Mouse (Mus musculus) MEL (cell line): ENCODE measurements around the gene Slc7a11.

Experiments used
- CTCF ChIP-seq, 3 experiments: IDR thresholded peaks in 2 of 3; conservative IDR thresholded peaks in 1 of 3; 2 replicates each; pipeline ENCODE4 v1.5.1; 2011 to 2012; ENCODE audit warnings: low read length in 3 of 3, low read depth in 2 of 3, mild to moderate bottlenecking in 2 of 3, improper control_type of control experiment in 1 of 3, inconsistent platforms in 1 of 3, mixed read lengths in 1 of 3, moderate library complexity in 1 of 3; ENCODE audit not compliant: control insufficient read depth in 1 of 3, insufficient read depth in 1 of 3, poor library complexity in 1 of 3, severe bottlenecking in 1 of 3
- UBTF ChIP-seq: IDR thresholded peaks from 2 replicates; pipeline ENCODE4 v1.6.1; 2012; ENCODE audit warnings: low read depth, mild to moderate bottlenecking, inconsistent platforms, low read length, improper control_type of control experiment, moderate library complexity, borderline replicate concordance; ENCODE audit not compliant: insufficient read depth

DNA sequence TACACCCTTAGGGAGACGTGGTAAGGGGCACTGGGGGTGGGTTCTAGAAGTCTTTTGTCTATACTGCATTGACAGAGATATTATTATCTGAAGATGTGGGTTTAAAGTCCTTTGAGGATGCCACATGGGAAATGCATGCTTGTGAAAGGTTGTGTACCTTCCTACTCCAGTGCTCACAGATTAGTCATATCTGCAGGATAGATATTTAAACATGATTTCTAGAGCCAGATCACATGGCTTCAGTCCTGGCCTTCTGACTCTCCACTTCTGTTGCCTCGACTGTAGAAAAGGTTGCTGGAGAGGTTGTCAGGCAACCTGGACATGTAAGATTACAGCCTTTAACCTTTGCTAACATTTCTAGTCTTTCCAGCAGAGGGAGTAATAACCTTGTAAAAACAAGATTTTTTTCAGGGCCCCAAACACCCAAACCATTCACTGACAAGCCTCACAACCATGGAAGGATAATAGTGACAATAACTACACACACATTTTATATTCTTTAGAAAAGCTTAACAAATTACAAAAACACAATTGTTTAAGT, 180.8 kb downstream of the Slc7a11 start:
- TF ChIP-seq CTCF (IDR thresholded peaks at IDR 0.05 in 2 of 3, conservative IDR thresholded peaks at IDR 0.05 in 1 of 3; ENCODE audit: control insufficient read depth in 1 of 3, insufficient read depth in 1 of 3, low read depth in 2 of 3, low read length in 3 of 3, poor library complexity in 1 of 3, severe bottlenecking in 1 of 3) (peak in 1 of 3 experiments; percentile 11; a peak in 1 of 6 replicates), UBTF (no peak)
